Mouse (Mus musculus) retina, postnatal 1 day (tissue): Measurements from ENCODE around the gene Ing1.
A peak's percentile ranks its signal among the peaks of the same experiment; 100 is the strongest.
"Not testable (repeated sequence)": the region's sequence is repeated elsewhere in the genome, so short reads cannot be mapped to it uniquely, and the experiment has no call there.

ENCODE experiments used
- DNase-seq: peaks from one replicate; pipeline ENCODE4 v3.0.0-alpha.2; 2012

The Ing1 gene

GRCm38 (mm10) chr8:11552390-11552789 is 3.0 kb upstream of the Ing1 start:
- DNase-seq = no peak

GRCm38 (mm10) chr8:11555720-11556591 is 585 bp downstream of the Ing1 start:
- peak; percentile 100 for DNase-seq

GRCm38 (mm10) chr8:11556691-11557423 is 1.5 kb downstream of the Ing1 start:
- DNase-seq = peak; percentile 54

DNA sequence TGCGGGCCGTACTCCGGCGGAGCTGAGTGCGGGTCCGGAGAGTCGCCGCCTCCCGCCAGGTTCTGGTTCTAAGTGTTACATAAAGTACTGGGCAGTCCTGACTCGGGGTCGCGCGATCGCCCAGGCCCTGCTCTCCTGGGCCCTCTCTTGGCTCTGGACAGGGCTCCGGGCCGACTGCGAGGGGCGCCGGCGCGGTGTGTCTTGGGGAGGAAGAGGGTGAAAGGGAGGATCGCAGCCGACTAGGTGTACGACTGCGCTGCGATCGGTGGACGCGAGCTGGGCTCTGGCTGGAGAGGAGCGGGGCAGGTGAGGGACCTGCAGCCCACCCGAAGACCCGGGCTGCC is 2.0 kb downstream of the Ing1 start:
- DNase-seq = no peak

GRCm38 (mm10) chr8:11557768-11558629 is 2.6 kb downstream of the Ing1 start:
- peak; percentile 99 for DNase-seq

GRCm38 (mm10) chr8:11559511-11559910 is 4.1 kb downstream of the Ing1 start:
- DNase-seq = no peak

DNA sequence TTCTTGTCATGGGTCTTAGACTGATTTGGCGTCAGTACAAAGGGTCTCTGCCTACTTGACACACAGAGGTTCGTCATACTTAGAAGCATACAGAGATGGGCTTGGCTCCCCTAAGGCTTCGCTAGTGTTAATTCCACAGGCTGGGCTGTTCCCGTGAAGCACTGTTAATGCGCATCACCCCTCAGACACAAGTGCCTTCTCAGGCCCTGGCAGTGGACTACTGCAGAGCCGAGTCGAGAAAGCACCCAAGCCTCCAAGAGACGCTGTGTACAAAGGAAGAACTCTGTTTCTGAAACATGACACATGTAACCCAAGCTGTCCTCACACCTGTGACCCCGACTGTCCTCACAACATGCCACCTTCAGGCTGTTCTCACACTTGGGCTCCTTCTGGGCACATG is 4.8 kb downstream of the Ing1 start:
- no peak for DNase-seq

DNA sequence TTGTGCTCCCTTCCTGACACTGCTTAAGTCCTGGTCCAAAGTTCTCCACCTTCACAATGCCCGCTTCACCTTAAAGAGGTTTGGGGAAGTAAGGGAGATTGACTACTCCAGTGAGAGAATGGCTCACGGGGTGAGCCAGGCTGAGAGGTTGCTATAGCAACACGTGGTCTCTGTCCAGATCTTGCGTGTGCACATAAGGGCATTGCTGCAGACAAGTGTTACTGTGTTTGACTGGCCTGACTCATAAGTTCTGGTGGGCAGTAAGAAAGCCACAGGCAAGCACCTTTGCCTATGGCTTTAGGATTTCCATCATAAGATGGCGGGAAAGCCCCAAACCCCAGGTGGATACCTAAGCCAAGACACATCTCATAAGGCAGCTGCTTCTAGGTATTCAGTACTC is 8.9 kb downstream of the Ing1 start:
- no peak for DNase-seq

DNA sequence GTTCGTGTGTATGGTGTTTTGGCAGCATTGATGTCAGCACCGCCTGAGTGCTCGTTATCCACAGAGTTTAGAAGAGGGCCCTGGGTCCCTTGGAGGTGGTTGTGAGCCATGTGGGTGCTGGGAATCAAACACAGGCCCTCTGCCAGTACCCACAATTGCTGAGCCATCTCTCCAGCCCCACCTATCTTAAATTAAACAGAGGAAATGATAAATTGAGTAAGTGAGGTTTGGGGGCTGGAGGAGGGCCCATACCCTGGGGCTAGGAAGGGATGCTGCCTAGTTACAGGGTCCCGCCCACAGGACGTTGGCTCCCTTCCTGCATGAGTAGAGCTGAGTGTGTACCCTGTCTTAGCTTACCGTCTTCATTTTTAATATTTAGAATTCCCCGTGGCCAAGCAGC is 9.3 kb downstream of the Ing1 start:
- DNase-seq = no peak

- not testable (repeated sequence) for DNase-seq
Observed at GRCm38 (mm10) chr8:11568193-11568592, 12.8 kb downstream of the Ing1 start.

- no peak for DNase-seq
Observed at GRCm38 (mm10) chr8:11569260-11570097, 14.1 kb downstream of the Ing1 start.

GRCm38 (mm10) chr8:11570742-11571141 is 15.4 kb downstream of the Ing1 start:
- no peak for DNase-seq

DNA sequence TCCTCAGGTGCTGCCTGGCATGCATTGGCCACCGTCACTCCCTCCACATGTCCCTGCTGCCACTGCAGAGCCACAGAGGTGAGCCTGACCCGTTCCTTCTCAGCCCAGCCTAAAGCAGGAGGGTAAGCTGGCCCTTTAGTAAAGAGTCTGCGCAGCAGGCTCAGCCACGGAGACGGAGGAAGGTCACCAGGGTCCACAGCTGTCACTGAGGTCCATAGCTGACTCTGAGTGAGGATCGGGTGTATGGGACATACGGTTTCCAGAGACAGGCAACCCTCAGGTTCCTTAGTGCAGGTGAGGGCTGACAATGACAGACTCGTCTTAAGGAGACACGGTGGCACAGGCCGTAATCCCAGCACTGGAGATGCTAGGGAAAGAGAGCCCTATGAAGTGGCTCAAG is 16.6 kb downstream of the Ing1 start:
- no peak for DNase-seq

DNA sequence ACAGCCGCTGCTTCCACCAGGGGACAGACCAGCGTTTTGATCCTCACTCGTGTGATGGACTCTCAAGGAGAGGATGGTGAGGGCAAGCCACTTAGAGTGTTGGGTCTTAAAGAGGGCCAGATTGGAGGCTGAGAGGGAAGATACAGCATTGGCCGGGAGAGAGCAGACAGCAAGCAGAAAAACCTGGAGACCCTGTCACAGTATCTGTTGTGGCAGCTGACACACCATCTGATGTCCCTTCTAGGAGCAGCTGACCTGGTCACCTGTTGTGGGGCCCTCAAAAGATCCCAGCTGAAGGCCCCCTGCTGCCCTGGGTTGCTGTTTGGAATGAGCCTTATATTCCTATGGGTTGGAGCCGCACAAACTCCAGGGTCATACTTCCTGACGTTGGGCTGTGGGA is 17.1 kb downstream of the Ing1 start:
- DNase-seq = no peak

GRCm38 (mm10) chr8:11574911-11575603 is 19.7 kb downstream of the Ing1 start:
- no peak for DNase-seq

- DNase-seq = no peak
Observed at GRCm38 (mm10) chr8:11575604-11576384, 20.4 kb downstream of the Ing1 start.

DNA sequence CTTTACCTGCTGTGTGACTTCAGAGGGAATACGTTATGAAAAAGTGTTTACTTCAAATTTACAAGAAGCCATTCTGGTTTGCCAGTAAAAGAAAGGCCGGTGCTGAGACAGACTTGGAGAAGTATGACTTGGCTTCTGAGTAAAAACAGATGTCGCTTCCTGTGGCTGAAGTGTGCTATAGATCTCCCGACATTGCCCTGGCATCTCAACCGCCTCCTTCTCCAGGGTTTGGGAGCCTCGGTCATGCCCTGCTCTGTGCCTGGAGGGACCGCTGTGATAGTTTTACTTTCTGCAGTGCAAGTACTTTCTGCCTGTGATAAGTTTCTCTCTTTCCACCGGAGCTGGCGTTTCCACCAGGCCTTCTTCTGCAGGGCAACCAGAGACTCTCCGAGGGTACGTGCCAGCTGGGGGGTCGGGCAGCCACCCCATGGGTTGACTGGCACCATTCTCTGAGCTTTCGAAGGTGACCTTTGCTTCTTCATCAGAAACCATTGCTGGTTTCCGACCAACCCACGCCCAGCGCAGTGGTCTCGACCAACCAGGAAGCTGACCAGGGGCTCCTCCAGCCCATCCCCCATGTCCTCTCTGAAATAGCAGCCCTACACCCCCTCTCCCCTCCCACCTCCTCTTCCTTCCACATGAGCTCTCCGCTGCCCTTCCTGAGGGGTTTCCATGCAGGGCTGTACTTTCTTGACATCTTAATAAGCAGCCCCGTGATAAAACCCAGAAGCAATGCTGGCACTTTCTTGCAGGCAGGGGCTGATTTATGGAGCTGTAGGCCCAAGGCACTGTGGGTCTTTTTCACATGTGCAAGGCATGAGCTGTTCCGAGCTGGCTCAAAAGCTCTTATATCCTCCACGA is 30.4 kb downstream of the Ing1 start:
- no peak for DNase-seq

- DNase-seq = no peak
Observed at GRCm38 (mm10) chr8:11586374-11586745, 31.0 kb downstream of the Ing1 start.

DNA sequence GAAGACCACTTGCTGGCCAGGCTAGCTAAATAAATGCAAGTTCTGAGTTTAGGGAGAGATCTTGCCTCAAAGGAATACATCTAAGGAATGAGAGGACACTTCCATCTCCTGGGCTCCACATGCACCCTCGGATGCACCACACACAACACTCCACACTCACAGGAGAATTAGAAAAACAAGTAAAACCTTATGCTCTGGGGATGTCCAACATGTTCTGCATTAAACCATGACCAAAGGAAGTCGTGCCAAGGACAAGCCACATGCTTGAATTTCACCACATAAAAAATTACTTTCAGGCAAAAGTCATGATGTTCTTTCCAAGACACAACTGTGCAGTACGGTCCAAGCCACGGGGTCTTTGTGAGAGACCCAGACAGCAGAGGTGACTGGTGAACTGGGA is 36.5 kb downstream of the Ing1 start:
- DNase-seq = no peak

DNA sequence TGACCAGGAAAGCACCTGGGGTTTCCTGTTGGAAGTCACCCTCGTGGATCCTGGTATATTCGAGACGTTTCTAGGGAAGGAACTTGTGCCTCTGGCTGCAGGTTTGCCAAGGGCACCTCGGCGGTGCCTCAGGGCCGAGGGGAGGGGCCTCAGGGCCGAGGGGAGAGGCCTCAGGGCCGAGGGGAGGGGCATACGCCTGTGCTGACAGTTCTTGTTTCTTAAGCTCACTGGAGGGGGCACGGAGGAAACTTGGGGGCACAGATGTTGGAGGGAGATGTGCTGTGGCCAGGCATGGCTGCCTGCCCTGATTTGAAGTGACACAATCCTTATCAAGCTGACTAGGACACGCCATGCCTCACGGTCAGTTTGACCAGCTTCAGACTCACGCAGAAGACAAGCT is 36.9 kb downstream of the Ing1 start:
- peak; percentile 35 for DNase-seq
